Mouse (Mus musculus): ENCODE data around the gene Topors. TPM values are rescaled to one million over a fixed set of nuclear protein-coding genes. Genes with fewer than 3 reads are reported as not detected.
A peak's percentile ranks its signal among the peaks of the same experiment; 100 is the strongest.

Topors gene
- polyA plus RNA-seq, 1 experiment from 2014 or later: 38.4 TPM

GRCm38 (mm10) chr4:40285582-40285981, 15.9 kb upstream of the Topors start:
- Histone ChIP-seq H3K4me1 (replicated peaks) (no peaks in the 10 kb centered on the region), H3K27me3 (ENCODE audit: insufficient read depth, poor library complexity, severe bottlenecking) (no peaks in the 10 kb centered on the region), H3K4me3 (no peak overlapping the region), H3K9me3 (peaks cover 4% of the 10 kb centered on the region; the same call in 1 of the 2 replicates), H3K27ac (no peak overlapping the region), H3K36me3 (no peaks in the 10 kb centered on the region)
- peak; percentile 39 for DNase-seq (ENCODE audit: low spot score)
- 28% methylated on average over 4 of the region's 4 CpGs for WGBS

GRCm38 (mm10) chr4:40279276-40279900, 9.7 kb upstream of the Topors start, which contains the start of gene Ndufb6:
TSS of gene Ndufb6 (minus strand) at chr4:40279421.
- H3K27me3 ChIP-seq (ENCODE audit: insufficient read depth, poor library complexity, severe bottlenecking): no peaks in the 10 kb centered on the region
- H3K36me3 ChIP-seq: peaks cover 24% of the 10 kb centered on the region
- WGBS: under 1% methylated on average over 36 of the region's 36 CpGs
- peak within 1 kb of the TSS; percentile 95 for H3K4me3 ChIP-seq
- H3K9me3 ChIP-seq: no peaks in the 10 kb centered on the region
- H3K4me1 ChIP-seq (replicated peaks): peaks cover 16% of the 10 kb centered on the region
- DNase-seq (ENCODE audit: low spot score): peak; percentile 97
- H3K27ac ChIP-seq: peak within 1 kb of the TSS; percentile 89

GRCm38 (mm10) chr4:40278880-40279275, 9.2 kb upstream of the Topors start:
- peaks cover 27% of the 10 kb centered on the region for H3K36me3 ChIP-seq
- H3K4me3 ChIP-seq: peak overlapping the region; percentile 95
- H3K27me3 ChIP-seq (ENCODE audit: insufficient read depth, poor library complexity, severe bottlenecking): no peaks in the 10 kb centered on the region
- no peaks in the 10 kb centered on the region for H3K9me3 ChIP-seq
- peak overlapping the region; percentile 89 for H3K27ac ChIP-seq
- DNase-seq (ENCODE audit: low spot score): no peak
- under 1% methylated on average over 21 of the region's 21 CpGs for WGBS
- peaks cover 16% of the 10 kb centered on the region for H3K4me1 ChIP-seq (replicated peaks)

GRCm38 (mm10) chr4:40268835-40269234, 815 bp downstream of the Topors start:
- Histone ChIP-seq H3K9me3 (no peaks in the 10 kb centered on the region), H3K4me1 (replicated peaks) (peaks cover 19% of the 10 kb centered on the region), H3K27me3 (ENCODE audit: insufficient read depth, poor library complexity, severe bottlenecking) (no peaks in the 10 kb centered on the region), H3K27ac (peak overlapping the region; percentile 95), H3K36me3 (peaks cover 46% of the 10 kb centered on the region), H3K4me3 (peak overlapping the region; percentile 71)
- DNase-seq (ENCODE audit: low spot score): no peak
- WGBS: under 1% methylated on average over 16 of the region's 16 CpGs

DNA sequence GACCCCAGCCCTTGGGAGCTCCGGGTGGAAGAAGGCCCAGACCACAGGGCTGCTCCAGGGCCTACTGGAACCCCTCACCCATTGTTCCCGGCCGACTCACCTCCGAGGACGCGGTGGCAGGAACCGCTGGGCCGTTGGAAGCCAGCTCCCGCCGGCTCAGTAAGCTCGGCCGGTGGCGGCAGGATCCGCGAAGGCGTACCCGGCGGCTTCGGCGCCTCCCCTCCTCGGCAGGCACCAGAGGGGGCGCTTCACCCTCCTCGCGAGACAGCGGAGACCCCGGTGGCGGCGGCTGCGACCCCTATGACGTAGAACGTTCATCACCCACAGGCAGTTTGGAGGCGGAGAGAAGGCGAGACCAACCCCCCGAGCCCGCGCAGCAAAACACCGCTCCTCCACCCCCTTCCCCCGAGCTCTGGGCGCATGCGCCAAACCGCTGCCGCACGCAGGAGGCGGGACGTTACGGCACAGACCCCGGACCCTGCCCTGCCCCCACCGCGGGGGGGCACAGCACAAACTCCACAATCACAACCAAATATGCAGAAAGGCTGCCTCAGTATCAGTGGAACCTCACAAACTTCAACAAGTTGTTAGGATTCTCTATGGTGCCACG, 1.3 kb downstream of the Topors start:
- peaks cover 46% of the 10 kb centered on the region for H3K36me3 ChIP-seq
- WGBS: under 1% methylated on average over 49 of the region's 50 CpGs

DNA sequence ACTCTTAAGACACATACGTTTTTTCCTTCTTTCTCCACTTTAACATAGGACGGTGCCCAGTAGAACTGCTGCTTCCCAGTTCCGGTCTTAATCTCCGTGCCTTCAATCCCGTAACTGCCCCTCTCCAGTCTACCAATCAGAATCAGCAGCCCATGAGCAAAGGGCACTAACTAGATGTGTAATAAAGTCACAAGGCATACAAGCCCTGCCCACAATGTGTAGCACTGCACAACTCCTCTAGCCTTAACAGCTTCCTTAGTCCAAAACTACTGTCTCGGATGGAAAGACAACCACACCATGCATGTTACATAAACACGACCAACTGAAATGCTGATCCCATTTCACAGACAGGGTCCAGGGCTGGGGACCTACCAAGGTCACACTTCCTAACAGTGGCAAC, 2.0 kb downstream of the Topors start:
- no peaks in the 10 kb centered on the region for H3K9me3 ChIP-seq
- WGBS: 77% methylated on average over 7 of the region's 7 CpGs
- peaks cover 51% of the 10 kb centered on the region for H3K36me3 ChIP-seq
- H3K4me3 ChIP-seq: peak overlapping the region; percentile 71
- H3K27me3 ChIP-seq (ENCODE audit: insufficient read depth, poor library complexity, severe bottlenecking): no peaks in the 10 kb centered on the region
- peak overlapping the region; percentile 95 for H3K27ac ChIP-seq
- H3K4me1 ChIP-seq (replicated peaks): peaks cover 19% of the 10 kb centered on the region
- DNase-seq (ENCODE audit: low spot score): no peak

More for the DNA sequence above, 1.3 kb downstream of the Topors start:
- Histone ChIP-seq H3K9me3 (no peaks in the 10 kb centered on the region), H3K4me3 (peak overlapping the region; percentile 71), H3K27ac (peak overlapping the region; percentile 95), H3K27me3 (ENCODE audit: insufficient read depth, poor library complexity, severe bottlenecking) (no peaks in the 10 kb centered on the region), H3K4me1 (replicated peaks) (peaks cover 19% of the 10 kb centered on the region)
- DNase-seq (ENCODE audit: low spot score): peak; percentile 97

- Histone ChIP-seq H3K27me3 (ENCODE audit: insufficient read depth, poor library complexity, severe bottlenecking) (no peaks in the 10 kb centered on the region), H3K4me3 (no peak overlapping the region), H3K36me3 (peaks cover 82% of the 10 kb centered on the region), H3K4me1 (replicated peaks) (peaks cover 19% of the 10 kb centered on the region), H3K27ac (no peak overlapping the region), H3K9me3 (no peaks in the 10 kb centered on the region)
- DNase-seq (ENCODE audit: low spot score): no peak
- WGBS: 91% methylated on average over 1 of the region's 1 CpGs
Measured at GRCm38 (mm10) chr4:40264321-40264720, 5.3 kb downstream of the Topors start.

DNA sequence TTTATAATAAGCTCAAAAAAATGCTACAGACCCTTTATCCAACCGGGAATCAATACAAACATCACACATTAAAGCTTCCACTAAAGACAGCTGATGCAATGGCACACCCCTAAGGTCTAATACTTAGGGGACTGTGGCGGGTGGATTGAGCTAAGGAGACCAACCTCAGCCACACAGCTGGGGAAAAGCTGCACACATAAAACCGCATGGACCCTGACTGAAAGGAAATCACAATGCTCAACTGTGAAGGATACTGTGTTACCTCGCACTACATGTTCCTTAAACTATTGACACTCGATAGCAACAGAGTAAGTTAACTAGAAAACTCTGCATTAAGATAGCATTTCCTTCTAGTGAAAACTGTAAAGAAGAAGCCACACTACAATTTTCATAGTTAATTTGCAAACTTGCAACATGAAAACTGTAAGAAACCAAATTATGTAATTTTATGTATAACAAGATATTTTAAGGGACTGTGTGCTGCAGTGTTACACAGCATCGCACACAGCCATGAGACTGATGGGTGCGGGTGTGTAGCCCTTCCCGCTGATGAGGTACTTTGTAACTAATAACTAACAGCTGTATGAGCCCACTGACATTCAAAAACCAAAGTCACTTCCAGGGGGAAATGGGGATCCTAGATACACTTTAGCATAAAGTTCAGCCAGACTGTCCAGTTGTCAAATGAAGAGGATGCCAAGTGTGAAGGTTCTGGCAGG, 15.1 kb downstream of the Topors start:
- Histone ChIP-seq H3K4me3 (no peak overlapping the region), H3K9me3 (no peaks in the 10 kb centered on the region), H3K27ac (no peak overlapping the region), H3K36me3 (peaks cover 23% of the 10 kb centered on the region), H3K4me1 (replicated peaks) (no peaks in the 10 kb centered on the region), H3K27me3 (ENCODE audit: insufficient read depth, poor library complexity, severe bottlenecking) (no peaks in the 10 kb centered on the region)
- 87% methylated on average over 8 of the region's 8 CpGs for WGBS
- DNase-seq (ENCODE audit: low spot score): no peak

GRCm38 (mm10) chr4:40253766-40254165, 15.9 kb downstream of the Topors start:
- no peaks in the 10 kb centered on the region for H3K9me3 ChIP-seq
- H3K4me1 ChIP-seq (replicated peaks): no peaks in the 10 kb centered on the region
- 93% methylated on average over 2 of the region's 2 CpGs for WGBS
- H3K36me3 ChIP-seq: peaks cover 15% of the 10 kb centered on the region
- no peak for DNase-seq (ENCODE audit: low spot score)
- H3K27me3 ChIP-seq (ENCODE audit: insufficient read depth, poor library complexity, severe bottlenecking): no peaks in the 10 kb centered on the region
- H3K27ac ChIP-seq: no peak overlapping the region
- no peak overlapping the region for H3K4me3 ChIP-seq

GRCm38 (mm10) chr4:40250984-40251383, 18.7 kb downstream of the Topors start:
- no peaks in the 10 kb centered on the region for H3K9me3 ChIP-seq
- WGBS: 93% methylated on average over 5 of the region's 5 CpGs
- no peaks in the 10 kb centered on the region for H3K36me3 ChIP-seq
- no peak overlapping the region for H3K4me3 ChIP-seq
- H3K4me1 ChIP-seq (replicated peaks): no peaks in the 10 kb centered on the region
- no peaks in the 10 kb centered on the region for H3K27me3 ChIP-seq (ENCODE audit: insufficient read depth, poor library complexity, severe bottlenecking)
- no peak overlapping the region for H3K27ac ChIP-seq
- no peak for DNase-seq (ENCODE audit: low spot score)

DNA sequence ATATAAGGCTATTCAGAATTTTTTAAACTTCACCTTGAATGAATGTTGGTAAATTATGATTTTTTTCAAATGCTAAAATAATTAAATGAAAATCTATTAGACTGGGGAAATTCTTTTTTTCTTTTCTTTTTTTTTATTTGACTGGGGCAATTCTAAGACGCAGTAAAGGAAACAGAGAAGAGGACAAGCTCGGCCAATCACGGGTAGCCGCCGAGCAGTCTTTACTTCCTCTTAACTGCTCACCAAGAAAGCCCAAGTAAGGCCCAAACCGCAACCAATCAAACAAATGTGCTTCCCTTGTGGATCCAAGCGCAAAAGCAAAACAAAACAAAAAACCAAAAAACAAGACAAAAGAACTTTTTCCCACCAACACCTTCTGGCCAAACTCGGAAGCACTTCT, 25.6 kb downstream of the Topors start:
- 85% methylated on average over 8 of the region's 8 CpGs for WGBS
- no peak overlapping the region for H3K4me3 ChIP-seq
- peaks cover 12% of the 10 kb centered on the region for H3K4me1 ChIP-seq (replicated peaks)
- no peaks in the 10 kb centered on the region for H3K27me3 ChIP-seq (ENCODE audit: insufficient read depth, poor library complexity, severe bottlenecking)
- DNase-seq (ENCODE audit: low spot score): no peak
- H3K9me3 ChIP-seq: no peaks in the 10 kb centered on the region
- no peaks in the 10 kb centered on the region for H3K36me3 ChIP-seq
- no peak overlapping the region for H3K27ac ChIP-seq

GRCm38 (mm10) chr4:40243006-40243405, 26.6 kb downstream of the Topors start:
- Histone ChIP-seq H3K4me3 (no peak overlapping the region), H3K36me3 (no peaks in the 10 kb centered on the region), H3K27ac (no peak overlapping the region), H3K27me3 (ENCODE audit: insufficient read depth, poor library complexity, severe bottlenecking) (no peaks in the 10 kb centered on the region), H3K9me3 (no peaks in the 10 kb centered on the region), H3K4me1 (replicated peaks) (peaks cover 20% of the 10 kb centered on the region)
- WGBS: 82% methylated on average over 4 of the region's 4 CpGs
- DNase-seq (ENCODE audit: low spot score): no peak

GRCm38 (mm10) chr4:40241928-40242327, 27.7 kb downstream of the Topors start:
- Histone ChIP-seq H3K27me3 (ENCODE audit: insufficient read depth, poor library complexity, severe bottlenecking) (no peaks in the 10 kb centered on the region), H3K4me1 (replicated peaks) (peaks cover 20% of the 10 kb centered on the region), H3K27ac (no peak overlapping the region), H3K4me3 (no peak overlapping the region), H3K9me3 (no peaks in the 10 kb centered on the region), H3K36me3 (no peaks in the 10 kb centered on the region)
- no peak for DNase-seq (ENCODE audit: low spot score)
- 58% methylated on average over 6 of the region's 6 CpGs for WGBS
